Mouse (Mus musculus) frontal cortex, postnatal 36 days (tissue): ENCODE measurements at regions not wholly inside any gene's neighbourhood (a gene's known extent, or its start where the extent isn't known, plus 50 kb on each side); places are given as distances from the start of the nearest gene placed in this dataset.
A peak's percentile ranks its signal among the peaks of the same experiment; 100 is the strongest.

Experiments
- DNase-seq, 2 experiments: peaks; one replicate each; pipeline ENCODE4 v3.0.0; 2022; ENCODE audit warnings: low spot score in 2 of 2

GRCm38 (mm10) chr7:74690706-74691105 is 136.1 kb upstream of the Slco3a1 start:
- DNase-seq, result no peak

GRCm38 (mm10) chr7:74688116-74688702 is 133.6 kb upstream of the Slco3a1 start:
- DNase-seq, result no peak

- no peak for DNase-seq
Observed at GRCm38 (mm10) chr7:74687303-74688115, 132.9 kb upstream of the Slco3a1 start.

- DNase-seq, result no peak
Observed at GRCm38 (mm10) chr7:74683979-74684378, 129.4 kb upstream of the Slco3a1 start.

GRCm38 (mm10) chr7:74673626-74674295 is 119.2 kb upstream of the Slco3a1 start:
- no peak for DNase-seq

GRCm38 (mm10) chr7:74669110-74669509 is 114.5 kb upstream of the Slco3a1 start:
- no peak for DNase-seq

- DNase-seq, result peak in 1 of 2 experiments; percentile 5
Observed at GRCm38 (mm10) chr7:74667106-74667505, 112.5 kb upstream of the Slco3a1 start.

- DNase-seq, result no peak
Observed at GRCm38 (mm10) chr7:74663820-74664219, 109.2 kb upstream of the Slco3a1 start.

- DNase-seq, result no peak
Observed at GRCm38 (mm10) chr7:74647310-74647709, 92.7 kb upstream of the Slco3a1 start.

- no peak for DNase-seq
Observed at GRCm38 (mm10) chr7:74640171-74640570, 85.6 kb upstream of the Slco3a1 start.

GRCm38 (mm10) chr7:74632217-74632616 is 77.6 kb upstream of the Slco3a1 start:
- no peak for DNase-seq

GRCm38 (mm10) chr7:74628799-74629468 is 74.4 kb upstream of the Slco3a1 start:
- no peak for DNase-seq
